Mouse (Mus musculus) kidney, postnatal 0 days (tissue): ENCODE measurements around the gene Rps12-ps3. TPM values are rescaled to one million over a fixed set of nuclear protein-coding genes. Genes with fewer than 3 reads are reported as not detected.

Experiments
- ATAC-seq: fragments of 200-750 bp; cut with Nextera tagmentation; replicated peaks from 2 replicates; pipeline ENCODE4 v1.8.0; 2017; ENCODE audit warnings: low read depth, moderate number of reproducible peaks, moderate TSS enrichment, moderate library complexity; ENCODE audit not compliant: low FRiP score
- DNase-seq: peaks from one replicate; pipeline ENCODE4 v3.0.0-alpha.2; 2016; ENCODE audit warnings: low spot score
- H3K27ac ChIP-seq: fragments of 300-500 bp; sonication (generic); 2 replicates; pipeline ENCODE4 v1.5.1; 2014; ENCODE audit warnings: mild to moderate bottlenecking
- H3K27me3 ChIP-seq: fragments of 300-500 bp; sonication (generic); 2 replicates; pipeline ENCODE4 v1.6.1; 2014; ENCODE audit warnings: low read length, mixed read lengths; ENCODE audit not compliant: insufficient read depth
- H3K36me3 ChIP-seq: fragments of 300-500 bp; sonication (generic); 2 replicates; pipeline ENCODE4 v1.6.1; 2014; ENCODE audit warnings: low read length, mixed read lengths; ENCODE audit not compliant: insufficient read depth
- H3K4me1 ChIP-seq: fragments of 300-500 bp; sonication (generic); replicated peaks from 2 replicates; pipeline ENCODE4 v1.6.1; 2014; ENCODE audit warnings: antibody characterized with exemption, low read length, mixed read lengths; ENCODE audit not compliant: insufficient read depth
- H3K4me2 ChIP-seq: fragments of 300-500 bp; sonication (generic); 2 replicates; pipeline ENCODE4 v1.6.1; 2014; ENCODE audit warnings: mild to moderate bottlenecking, low read length, moderate library complexity, mixed read lengths
- H3K4me3 ChIP-seq: fragments of 300-500 bp; sonication (generic); replicated peaks from 2 replicates; pipeline ENCODE4 v1.5.1; 2014; ENCODE audit warnings: low read depth, low read length
- H3K9ac ChIP-seq: fragments of 300-500 bp; sonication (generic); 2 replicates; pipeline ENCODE4 v1.6.1; 2014; ENCODE audit warnings: low read depth, low read length
- H3K9me3 ChIP-seq: fragments of 300-500 bp; sonication (generic); replicated peaks from 2 replicates; pipeline ENCODE4 v1.6.1; 2016; ENCODE audit warnings: low read length, inconsistent platforms, mixed read lengths
- CTCF ChIP-seq: IDR thresholded peaks from 2 replicates; pipeline ENCODE4 v1.5.1; 2016; ENCODE audit warnings: antibody characterized with exemption, low read depth, mild to moderate bottlenecking, moderate library complexity
- WGBS: fragments of 180-500 bp; shearing (Covaris S2); extraction: QIAGEN DNeasy Blood & Tissue Kit; methylation state at CpG from one replicate; pipeline ENCODE4 v1.1.7; 2014; 5-methylcytosine and 5-hydroxymethylcytosine counted together
- polyA plus RNA-seq: library from polyadenylated mRNA; unstranded; fragments of >200 nt; fragmentation: Nextera tagmentation; extraction: Ambion mirVana; gene quantifications from 2 replicates; pipeline ENCODE4 v1.2.1, GENCODE M21; 2015

The Rps12-ps3 gene
- polyA plus RNA-seq, 1 experiment from 2014 or later, result 38.7 TPM

- no peak for ATAC-seq
- no peak for DNase-seq
- TF ChIP-seq CTCF, result no peak
- WGBS, result 65% methylated on average over 14 of the region's 14 CpGs
- Histone ChIP-seq H3K4me3 (no peak overlapping the region), H3K4me2 (no peak overlapping the region), H3K4me1 (no peaks in the 10 kb centered on the region), H3K9ac (no peak overlapping the region), H3K27ac (no peak overlapping the region), H3K36me3 (no peaks in the 10 kb centered on the region), H3K9me3 (no peaks in the 10 kb centered on the region), H3K27me3 (no peaks in the 10 kb centered on the region)
These were observed 34.9 kb downstream of the Rps12-ps3 start for GRCm38 (mm10) chr19:59356843-59357595.

GRCm38 (mm10) chr19:59357878-59358277 lies 35.8 kb downstream of the Rps12-ps3 start:
- Histone ChIP-seq H3K4me2 (no peak overlapping the region), H3K9ac (no peak overlapping the region), H3K27me3 (no peaks in the 10 kb centered on the region), H3K36me3 (no peaks in the 10 kb centered on the region), H3K9me3 (no peaks in the 10 kb centered on the region), H3K4me1 (no peaks in the 10 kb centered on the region), H3K4me3 (no peak overlapping the region), H3K27ac (no peak overlapping the region)
- ATAC-seq (no peak), DNase-seq (no peak)
- TF ChIP-seq CTCF, result no peak
- 80% methylated on average over 4 of the region's 4 CpGs for WGBS

DNA sequence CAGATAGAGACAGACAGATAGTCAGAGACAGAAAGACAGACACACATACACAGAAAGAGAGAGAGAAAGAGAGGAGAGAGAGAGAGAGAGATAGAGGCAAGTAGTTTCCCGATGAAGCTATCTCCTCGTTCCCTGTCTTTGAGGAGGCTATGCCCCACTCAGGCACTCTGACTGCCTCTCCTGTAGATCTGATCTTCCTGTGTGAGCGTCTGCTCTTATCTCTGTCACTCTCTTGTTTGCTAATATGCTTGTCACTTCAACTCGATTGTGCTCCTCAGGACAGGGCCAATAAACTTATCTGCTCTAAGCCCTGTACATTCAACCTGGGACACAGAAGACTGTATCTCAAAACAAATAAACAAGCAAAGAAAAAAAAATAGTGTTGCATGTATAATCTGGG lies 37.1 kb downstream of the Rps12-ps3 start:
- TF ChIP-seq CTCF, result no peak
- WGBS, result 63% methylated on average over 4 of the region's 4 CpGs
- Histone ChIP-seq H3K4me1 (no peaks in the 10 kb centered on the region), H3K27me3 (no peaks in the 10 kb centered on the region), H3K27ac (no peak overlapping the region), H3K4me3 (no peak overlapping the region), H3K9me3 (no peaks in the 10 kb centered on the region), H3K36me3 (no peaks in the 10 kb centered on the region), H3K4me2 (no peak overlapping the region), H3K9ac (no peak overlapping the region)
- ATAC-seq (no peak), DNase-seq (no peak)

DNA sequence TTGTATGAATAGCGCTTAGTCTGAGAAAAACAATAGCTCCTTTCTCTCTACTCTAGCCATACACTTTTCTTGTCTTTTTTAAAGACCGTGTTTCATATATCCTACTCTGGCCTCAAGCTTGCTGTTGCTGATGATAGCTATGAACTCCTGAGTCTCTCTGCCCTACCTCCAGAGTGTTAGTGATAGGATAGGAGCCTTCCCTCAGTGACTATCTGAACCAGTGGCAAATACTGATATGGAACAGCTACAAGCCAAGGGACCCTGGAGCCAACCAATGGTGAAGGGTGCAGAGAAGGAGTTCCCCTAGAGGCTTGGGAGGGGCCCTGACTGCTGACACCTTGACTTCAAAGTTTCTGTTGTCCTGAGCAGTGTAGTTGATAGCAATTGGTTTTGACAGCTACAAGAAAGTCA lies 38.4 kb downstream of the Rps12-ps3 start:
- 80% methylated on average over 2 of the region's 2 CpGs for WGBS
- Histone ChIP-seq H3K9me3 (no peaks in the 10 kb centered on the region), H3K4me1 (no peaks in the 10 kb centered on the region), H3K36me3 (no peaks in the 10 kb centered on the region), H3K9ac (no peak overlapping the region), H3K4me2 (no peak overlapping the region), H3K27ac (no peak overlapping the region), H3K27me3 (no peaks in the 10 kb centered on the region), H3K4me3 (no peak overlapping the region)
- no peak for DNase-seq
- no peak for ATAC-seq
- no peak for TF ChIP-seq CTCF

- H3K27ac ChIP-seq, result no peak overlapping the region
- no peak overlapping the region for H3K4me3 ChIP-seq
- DNase-seq (no peak), ATAC-seq (no peak)
- WGBS, result 64% methylated on average over 6 of the region's 6 CpGs
- H3K36me3 ChIP-seq, result no peaks in the 10 kb centered on the region
- H3K27me3 ChIP-seq, result no peaks in the 10 kb centered on the region
- H3K4me1 ChIP-seq, result no peaks in the 10 kb centered on the region
- TF ChIP-seq CTCF, result no peak
- H3K4me2 ChIP-seq, result no peak overlapping the region
- no peaks in the 10 kb centered on the region for H3K9me3 ChIP-seq
- no peak overlapping the region for H3K9ac ChIP-seq
These were observed 40.6 kb downstream of the Rps12-ps3 start for GRCm38 (mm10) chr19:59362646-59363045.

DNA sequence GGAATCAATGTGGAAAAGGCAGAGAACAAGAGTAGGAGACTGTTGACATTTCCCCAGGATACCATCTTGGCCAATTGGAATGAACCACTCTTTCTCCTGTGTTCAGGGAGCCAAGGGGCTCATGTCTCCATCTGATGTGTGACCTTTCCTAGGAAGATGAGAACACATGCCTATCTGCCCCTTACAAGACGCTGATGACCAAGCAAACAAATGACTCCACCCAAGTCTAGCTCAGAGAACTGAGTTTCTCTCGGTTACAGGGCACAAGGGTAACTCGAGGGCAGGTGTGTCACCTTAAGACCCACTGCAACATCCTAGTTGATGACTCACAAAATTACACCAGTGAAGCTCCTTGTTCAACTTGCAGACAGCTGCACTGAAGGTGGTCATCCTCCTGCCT lies 41.6 kb downstream of the Rps12-ps3 start:
- Histone ChIP-seq H3K9ac (no peak overlapping the region), H3K9me3 (no peaks in the 10 kb centered on the region), H3K4me3 (no peak overlapping the region), H3K4me2 (no peak overlapping the region), H3K36me3 (no peaks in the 10 kb centered on the region), H3K27me3 (no peaks in the 10 kb centered on the region), H3K27ac (no peak overlapping the region), H3K4me1 (no peaks in the 10 kb centered on the region)
- TF ChIP-seq CTCF, result no peak
- DNase-seq (no peak), ATAC-seq (no peak)
- WGBS, result 87% methylated on average over 3 of the region's 3 CpGs

- H3K4me3 ChIP-seq, result no peak overlapping the region
- H3K27ac ChIP-seq, result no peak overlapping the region
- TF ChIP-seq CTCF, result no peak
- H3K27me3 ChIP-seq, result no peaks in the 10 kb centered on the region
- ATAC-seq, result no peak
- no peaks in the 10 kb centered on the region for H3K9me3 ChIP-seq
- no peak for DNase-seq
- no peaks in the 10 kb centered on the region for H3K36me3 ChIP-seq
- H3K9ac ChIP-seq, result no peak overlapping the region
- no peak overlapping the region for H3K4me2 ChIP-seq
- H3K4me1 ChIP-seq, result no peaks in the 10 kb centered on the region
- 66% methylated on average over 3 of the region's 3 CpGs for WGBS
These were observed 44.6 kb downstream of the Rps12-ps3 start for GRCm38 (mm10) chr19:59366724-59367123.
